Mouse (Mus musculus): ENCODE measurements around the gene Parp9. TPM values are rescaled to one million over a fixed set of nuclear protein-coding genes. Genes with fewer than 3 reads are reported as not detected.
"Not testable (repeated sequence)": the region's sequence is repeated elsewhere in the genome, so short reads cannot be mapped to it uniquely, and the experiment has no call there.

Gene Parp9
- polyA plus RNA-seq, 1 experiment from 2014 or later: 0.78 TPM

DNA sequence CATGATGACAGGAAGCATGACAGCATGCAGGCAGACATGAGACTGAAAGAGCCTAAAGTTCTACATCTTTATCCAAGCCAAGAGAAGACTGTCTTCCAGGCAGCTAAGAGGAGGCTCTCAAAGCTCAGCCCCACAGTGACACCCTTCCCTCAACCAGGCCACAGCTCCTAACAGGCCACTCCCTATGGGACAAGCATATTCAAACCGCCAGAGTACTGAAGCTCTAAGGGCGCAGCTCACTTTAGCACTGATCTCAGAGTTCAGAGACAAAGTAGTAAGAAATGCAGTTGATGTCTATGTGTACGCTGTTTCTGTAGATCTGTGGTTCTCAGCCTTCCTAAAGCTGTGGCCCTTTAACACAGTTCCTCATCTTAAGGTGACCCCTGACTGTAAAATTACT lies 12.9 kb downstream of the Parp9 start:
- no peak overlapping the region for H3K4me3 ChIP-seq (ENCODE audit: low read depth, low read length)
- 96% methylated on average over 3 of the region's 3 CpGs for WGBS

DNA sequence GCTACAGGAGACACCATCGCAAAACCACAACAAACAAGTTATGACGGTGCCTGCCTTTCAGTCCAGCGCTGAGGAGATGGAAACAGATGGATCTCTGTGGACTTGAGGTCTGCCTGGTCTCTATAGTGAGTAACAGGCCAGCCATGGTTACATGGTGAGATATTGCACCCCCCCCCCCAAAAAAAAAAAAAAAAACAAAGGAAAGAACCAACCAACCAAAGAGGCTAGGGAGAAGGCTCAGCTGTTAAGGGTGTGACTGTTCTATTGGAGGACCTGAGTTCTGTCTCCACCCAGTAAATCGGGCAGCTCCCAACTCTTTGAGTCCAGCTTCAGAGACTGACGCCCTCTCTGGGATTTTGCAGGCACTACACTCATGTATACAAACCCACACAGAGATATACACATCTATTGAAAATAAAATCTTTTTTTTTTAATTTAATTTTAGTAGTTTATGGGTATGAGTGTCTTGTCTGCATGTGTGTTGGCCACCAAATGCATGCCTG lies 14.4 kb downstream of the Parp9 start:
- H3K9ac ChIP-seq (replicated peaks; ENCODE audit: low read depth, low read length): no peak overlapping the region
- H3K27me3 ChIP-seq (ENCODE audit: control insufficient read depth, insufficient read depth, low read length): no peaks in the 10 kb centered on the region
- H3K4me2 ChIP-seq (ENCODE audit: low read depth, low read length): no peak overlapping the region
- H3K4me3 ChIP-seq (ENCODE audit: low read depth, low read length): no peak overlapping the region
- H3K4me1 ChIP-seq (ENCODE audit: control insufficient read depth, insufficient read depth, low read length): no peaks in the 10 kb centered on the region
- H3K27ac ChIP-seq (ENCODE audit: low read depth, low read length): no peak overlapping the region
- no peak for ATAC-seq (ENCODE audit: low read depth)
- H3K9me3 ChIP-seq (ENCODE audit: control insufficient read depth, low read length): no peaks in the 10 kb centered on the region
- H3K36me3 ChIP-seq (ENCODE audit: control insufficient read depth, insufficient read depth, low read length): no peaks in the 10 kb centered on the region
- 94% methylated on average over 5 of the region's 5 CpGs for WGBS

More for the DNA sequence above, 12.9 kb downstream of the Parp9 start:
- Histone ChIP-seq H3K36me3 (ENCODE audit: control insufficient read depth, insufficient read depth, low read length) (no peaks in the 10 kb centered on the region), H3K27me3 (ENCODE audit: control insufficient read depth, insufficient read depth, low read length) (no peaks in the 10 kb centered on the region), H3K9ac (replicated peaks; ENCODE audit: low read depth, low read length) (no peak overlapping the region), H3K4me2 (ENCODE audit: low read depth, low read length) (no peak overlapping the region), H3K4me1 (ENCODE audit: control insufficient read depth, insufficient read depth, low read length) (no peaks in the 10 kb centered on the region), H3K27ac (ENCODE audit: low read depth, low read length) (no peak overlapping the region), H3K9me3 (ENCODE audit: control insufficient read depth, low read length) (no peaks in the 10 kb centered on the region)
- ATAC-seq (ENCODE audit: low read depth): no peak

DNA sequence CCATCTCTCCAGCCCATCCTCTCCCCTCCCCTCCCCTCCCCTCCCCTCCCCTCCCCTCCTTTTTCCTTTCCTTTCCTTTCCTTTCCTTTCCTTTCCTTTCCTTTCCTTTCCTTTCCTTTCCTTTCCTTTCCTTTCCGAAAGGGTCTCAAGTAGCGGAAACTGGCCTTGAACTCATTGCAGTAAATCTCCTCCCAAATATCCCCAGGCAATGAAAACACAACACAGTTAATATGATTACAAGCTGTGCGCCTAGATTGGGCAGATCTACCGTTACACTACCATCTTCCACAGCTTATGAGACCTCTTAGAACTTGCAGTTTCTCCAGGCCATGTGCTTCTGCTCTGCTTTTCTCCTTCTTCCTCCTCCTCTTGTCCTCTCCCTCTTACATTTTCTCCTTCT lies 27.7 kb downstream of the Parp9 start:
- H3K4me2 ChIP-seq (ENCODE audit: low read depth, low read length); ATAC-seq (ENCODE audit: low read depth); H3K9me3 ChIP-seq (ENCODE audit: control insufficient read depth, low read length); H3K4me3 ChIP-seq (ENCODE audit: low read depth, low read length); H3K36me3 ChIP-seq (ENCODE audit: control insufficient read depth, insufficient read depth, low read length); H3K27me3 ChIP-seq (ENCODE audit: control insufficient read depth, insufficient read depth, low read length); H3K27ac ChIP-seq (ENCODE audit: low read depth, low read length); H3K4me1 ChIP-seq (ENCODE audit: control insufficient read depth, insufficient read depth, low read length); H3K9ac ChIP-seq (replicated peaks; ENCODE audit: low read depth, low read length): not testable (repeated sequence)
- WGBS: 73% methylated on average over 3 of the region's 4 CpGs

DNA sequence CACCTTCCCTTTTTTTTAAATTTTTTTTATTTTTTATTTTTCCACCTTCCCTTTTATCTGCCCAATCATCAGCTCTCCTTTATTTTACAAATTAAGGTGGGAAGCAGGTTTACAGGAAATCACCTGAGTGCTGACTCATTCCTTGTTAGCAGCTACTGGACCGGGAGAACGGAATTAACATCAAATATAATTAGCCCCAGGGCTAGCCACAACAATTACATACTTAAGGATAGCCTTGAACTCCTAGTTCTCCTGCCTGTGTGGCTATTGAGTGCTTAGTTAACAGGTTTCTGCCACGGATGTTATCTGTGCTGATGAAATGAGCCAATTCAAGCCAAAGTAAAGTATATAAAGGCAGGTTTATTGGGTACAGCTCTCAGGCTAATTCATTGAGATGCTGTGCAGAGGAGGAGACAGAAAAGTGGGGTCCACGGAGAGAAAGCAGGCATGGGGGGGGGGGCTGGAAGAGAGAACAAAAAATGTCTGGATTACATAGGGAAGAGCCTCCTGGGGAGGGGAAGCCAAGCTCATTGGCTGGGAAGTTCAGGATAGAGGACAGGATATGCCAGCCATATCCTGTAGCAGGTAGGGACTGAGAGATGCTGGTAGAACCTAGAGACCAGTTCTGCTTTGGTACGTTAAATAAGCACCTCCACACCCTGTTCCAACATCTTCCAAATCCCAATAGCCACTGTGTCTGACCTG lies 28.3 kb downstream of the Parp9 start:
- Histone ChIP-seq H3K9me3 (ENCODE audit: control insufficient read depth, low read length) (no peaks in the 10 kb centered on the region), H3K27ac (ENCODE audit: low read depth, low read length) (no peak overlapping the region), H3K4me1 (ENCODE audit: control insufficient read depth, insufficient read depth, low read length) (no peaks in the 10 kb centered on the region), H3K9ac (replicated peaks; ENCODE audit: low read depth, low read length) (no peak overlapping the region), H3K36me3 (ENCODE audit: control insufficient read depth, insufficient read depth, low read length) (no peaks in the 10 kb centered on the region), H3K27me3 (ENCODE audit: control insufficient read depth, insufficient read depth, low read length) (no peaks in the 10 kb centered on the region), H3K4me2 (ENCODE audit: low read depth, low read length) (no peak overlapping the region), H3K4me3 (ENCODE audit: low read depth, low read length) (no peak overlapping the region)
- WGBS: 64% methylated on average over 5 of the region's 5 CpGs
- no peak for ATAC-seq (ENCODE audit: low read depth)

DNA sequence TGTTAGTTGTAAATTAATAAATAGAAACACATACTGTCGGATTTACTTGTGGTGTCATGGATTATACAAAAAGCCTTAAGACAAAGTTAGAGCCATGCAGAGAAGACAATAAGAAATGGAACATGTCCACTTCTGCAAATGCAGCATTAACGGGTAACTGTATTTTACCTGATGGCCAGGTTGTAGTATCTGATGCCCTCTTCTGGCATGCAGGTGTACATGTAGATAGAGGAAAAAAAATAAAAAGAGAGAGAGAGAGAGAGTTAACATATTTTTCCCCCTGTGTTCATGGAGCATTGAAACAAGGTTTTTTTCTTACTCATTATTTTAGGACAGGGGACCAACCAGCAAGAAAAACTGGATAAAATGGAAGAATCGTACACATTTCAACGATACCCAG lies 29.0 kb downstream of the Parp9 start:
- no peak for ATAC-seq (ENCODE audit: low read depth)
- H3K4me2 ChIP-seq (ENCODE audit: low read depth, low read length): no peak overlapping the region
- H3K4me3 ChIP-seq (ENCODE audit: low read depth, low read length): no peak overlapping the region
- no peaks in the 10 kb centered on the region for H3K36me3 ChIP-seq (ENCODE audit: control insufficient read depth, insufficient read depth, low read length)
- H3K27me3 ChIP-seq (ENCODE audit: control insufficient read depth, insufficient read depth, low read length): no peaks in the 10 kb centered on the region
- H3K9me3 ChIP-seq (ENCODE audit: control insufficient read depth, low read length): no peaks in the 10 kb centered on the region
- 93% methylated on average over 4 of the region's 4 CpGs for WGBS
- H3K4me1 ChIP-seq (ENCODE audit: control insufficient read depth, insufficient read depth, low read length): no peaks in the 10 kb centered on the region
- no peak overlapping the region for H3K9ac ChIP-seq (replicated peaks; ENCODE audit: low read depth, low read length)
- no peak overlapping the region for H3K27ac ChIP-seq (ENCODE audit: low read depth, low read length)

DNA sequence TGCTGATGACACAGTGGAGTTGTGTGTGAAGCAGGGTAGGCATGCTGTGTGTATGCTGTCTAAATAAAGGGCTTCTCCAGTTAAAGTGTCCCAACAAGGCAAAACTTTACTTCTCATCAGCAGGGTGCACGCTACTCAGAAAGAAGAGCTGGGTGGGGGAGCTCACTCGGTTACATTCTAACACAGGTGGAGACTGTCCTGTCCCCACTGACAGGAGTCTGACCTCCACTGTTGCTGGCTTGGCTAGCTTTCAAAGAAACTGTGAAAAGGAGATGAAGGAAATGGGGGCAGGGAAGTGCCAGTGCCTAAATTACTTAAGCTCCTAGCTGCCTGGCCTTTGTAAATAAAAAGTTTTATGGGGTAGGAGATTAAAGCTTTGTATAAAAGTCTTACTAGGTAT lies 29.9 kb downstream of the Parp9 start:
- Histone ChIP-seq H3K27ac (ENCODE audit: low read depth, low read length) (no peak overlapping the region), H3K4me2 (ENCODE audit: low read depth, low read length) (no peak overlapping the region), H3K4me1 (ENCODE audit: control insufficient read depth, insufficient read depth, low read length) (no peaks in the 10 kb centered on the region), H3K9ac (replicated peaks; ENCODE audit: low read depth, low read length) (no peak overlapping the region), H3K27me3 (ENCODE audit: control insufficient read depth, insufficient read depth, low read length) (no peaks in the 10 kb centered on the region), H3K4me3 (ENCODE audit: low read depth, low read length) (no peak overlapping the region), H3K9me3 (ENCODE audit: control insufficient read depth, low read length) (no peaks in the 10 kb centered on the region), H3K36me3 (ENCODE audit: control insufficient read depth, insufficient read depth, low read length) (no peaks in the 10 kb centered on the region)
- ATAC-seq (ENCODE audit: low read depth): no peak
- WGBS: 48% methylated on average over 2 of the region's 2 CpGs

DNA sequence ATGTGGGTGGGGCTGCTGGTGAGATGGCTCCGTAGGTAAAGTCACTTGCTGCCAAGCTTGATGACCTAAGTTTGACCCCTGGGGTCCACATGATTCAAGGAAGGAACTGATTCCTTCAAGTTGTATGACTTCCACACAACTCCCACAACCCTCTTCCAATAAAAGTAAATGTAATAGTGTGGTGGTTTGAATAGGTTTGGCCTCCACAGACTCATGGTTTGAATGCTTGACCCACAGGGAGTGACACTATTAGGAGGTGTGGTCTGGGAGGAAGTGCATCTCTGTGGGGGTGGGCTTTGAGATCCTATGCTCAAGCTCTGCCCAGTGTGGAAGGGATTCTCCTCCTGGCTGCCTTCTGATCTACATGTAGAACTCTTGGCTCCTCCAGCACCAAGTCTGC lies 35.8 kb downstream of the Parp9 start:
- no peaks in the 10 kb centered on the region for H3K4me1 ChIP-seq (ENCODE audit: control insufficient read depth, insufficient read depth, low read length)
- ATAC-seq (ENCODE audit: low read depth): no peak
- WGBS: 44% methylated on average over 1 of the region's 1 CpGs
- H3K4me2 ChIP-seq (ENCODE audit: low read depth, low read length): no peak overlapping the region
- no peaks in the 10 kb centered on the region for H3K27me3 ChIP-seq (ENCODE audit: control insufficient read depth, insufficient read depth, low read length)
- H3K4me3 ChIP-seq (ENCODE audit: low read depth, low read length): no peak overlapping the region
- no peak overlapping the region for H3K27ac ChIP-seq (ENCODE audit: low read depth, low read length)
- no peaks in the 10 kb centered on the region for H3K9me3 ChIP-seq (ENCODE audit: control insufficient read depth, low read length)
- H3K36me3 ChIP-seq (ENCODE audit: control insufficient read depth, insufficient read depth, low read length): no peaks in the 10 kb centered on the region
- no peak overlapping the region for H3K9ac ChIP-seq (replicated peaks; ENCODE audit: low read depth, low read length)

DNA sequence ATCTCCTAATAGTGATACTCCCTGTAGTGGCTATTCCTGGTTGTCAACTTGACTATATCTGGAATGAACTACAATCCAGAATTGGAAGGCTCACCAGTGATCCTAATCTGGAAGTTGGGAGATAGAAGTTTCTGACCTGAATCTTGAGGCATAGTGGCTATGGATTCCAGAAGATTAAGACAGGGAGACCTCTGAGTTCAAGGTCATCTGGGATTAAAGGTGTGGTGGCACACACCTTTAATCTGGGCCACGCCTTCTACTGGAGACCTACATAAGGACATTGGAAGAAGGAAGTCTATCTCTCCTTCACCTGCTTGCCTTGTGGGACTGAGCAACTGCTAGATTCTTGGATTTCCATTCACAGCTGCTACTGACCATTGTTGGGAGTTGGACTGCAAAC lies 40.2 kb downstream of the Parp9 start, which contains the start of gene Kpna1:
TSS of gene Kpna1 (plus strand) at position 301 of the 400 bp plus-strand sequence.
- ATAC-seq (ENCODE audit: low read depth); H3K27me3 ChIP-seq (ENCODE audit: control insufficient read depth, insufficient read depth, low read length): not testable (repeated sequence)

DNA sequence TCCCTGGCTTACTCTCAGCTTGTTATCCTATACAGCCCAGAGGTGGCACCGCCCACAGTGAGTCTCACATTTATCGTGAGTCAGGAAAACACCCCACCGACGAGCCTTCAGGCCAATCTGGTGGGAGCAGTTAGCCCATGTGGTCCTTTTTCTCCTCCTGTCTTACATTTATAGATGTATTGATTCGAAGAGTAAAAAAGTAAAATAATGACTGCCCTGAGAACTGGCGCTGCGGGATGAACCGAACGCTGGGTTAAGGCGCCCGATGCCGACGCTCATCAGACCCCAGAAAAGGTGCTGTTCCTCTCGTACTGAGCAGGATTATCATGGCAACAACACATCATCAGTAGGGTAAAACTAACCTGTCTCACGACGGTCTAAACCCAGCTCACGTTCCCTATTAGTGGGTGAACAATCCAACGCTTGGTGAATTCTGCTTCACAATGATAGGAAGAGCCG lies 43.1 kb downstream of the Parp9 start:
- H3K9me3 ChIP-seq (ENCODE audit: control insufficient read depth, low read length): no peaks in the 10 kb centered on the region
- H3K36me3 ChIP-seq (ENCODE audit: control insufficient read depth, insufficient read depth, low read length): no peaks in the 10 kb centered on the region
- H3K4me3 ChIP-seq (ENCODE audit: low read depth, low read length): no peak overlapping the region
- H3K9ac ChIP-seq (replicated peaks; ENCODE audit: low read depth, low read length): no peak overlapping the region
- ATAC-seq (ENCODE audit: low read depth): 0 out of 2 replicates have a peak, but pooled peaks have one; percentile 23
- peaks cover 5% of the 10 kb centered on the region for H3K4me1 ChIP-seq (ENCODE audit: control insufficient read depth, insufficient read depth, low read length)
- no peaks in the 10 kb centered on the region for H3K27me3 ChIP-seq (ENCODE audit: control insufficient read depth, insufficient read depth, low read length)
- 54% methylated on average over 19 of the region's 19 CpGs for WGBS
- no peak overlapping the region for H3K4me2 ChIP-seq (ENCODE audit: low read depth, low read length)
- H3K27ac ChIP-seq (ENCODE audit: low read depth, low read length): no peak overlapping the region

More for the DNA sequence above, 40.2 kb downstream of the Parp9 start, which contains the start of gene Kpna1:
- H3K36me3 ChIP-seq (ENCODE audit: control insufficient read depth, insufficient read depth, low read length); H3K9ac ChIP-seq (replicated peaks; ENCODE audit: low read depth, low read length); H3K4me3 ChIP-seq (ENCODE audit: low read depth, low read length); H3K4me1 ChIP-seq (ENCODE audit: control insufficient read depth, insufficient read depth, low read length); H3K4me2 ChIP-seq (ENCODE audit: low read depth, low read length); H3K9me3 ChIP-seq (ENCODE audit: control insufficient read depth, low read length); H3K27ac ChIP-seq (ENCODE audit: low read depth, low read length): not testable (repeated sequence)
- 92% methylated on average over 1 of the region's 1 CpGs for WGBS
